Mouse (Mus musculus): ENCODE results near the gene Nanog. TPM values are rescaled to one million over a fixed set of nuclear protein-coding genes. Genes with fewer than 3 reads are reported as not detected.
"Not testable (repeated sequence)": the region's sequence is repeated elsewhere in the genome, so short reads cannot be mapped to it uniquely, and the experiment has no call there.

Gene Nanog
- polyA plus RNA-seq, 1 experiment from 2014 or later = 0.31 TPM

GRCm38 (mm10) chr6:122706337-122706840 is 900 bp upstream of the Nanog start:
- H3K36me3 ChIP-seq (ENCODE audit: control insufficient read depth, insufficient read depth, low read length) = no peaks in the 10 kb centered on the region
- no peaks in the 10 kb centered on the region for H3K4me1 ChIP-seq (replicated peaks; ENCODE audit: control insufficient read depth, insufficient read depth, low read length)
- no peaks in the 10 kb centered on the region; the same call in 1 of the 2 replicates for H3K27me3 ChIP-seq (ENCODE audit: control insufficient read depth, insufficient read depth, low read length)
- H3K4me2 ChIP-seq (ENCODE audit: low read depth, low read length, severe bottlenecking) = no peak overlapping the region
- H3K9me3 ChIP-seq (ENCODE audit: control insufficient read depth, low read length) = no peaks in the 10 kb centered on the region
- DNase-seq (ENCODE audit: low spot score) (no peak), ATAC-seq (replicated peaks; ENCODE audit: low FRiP score) (no peak)
- no peak overlapping the region for H3K9ac ChIP-seq (ENCODE audit: low read length)
- 65% methylated on average over 12 of the region's 12 CpGs for WGBS
- H3K4me3 ChIP-seq (ENCODE audit: low read depth, low read length) = no peak overlapping the region
- no peak overlapping the region for H3K27ac ChIP-seq (ENCODE audit: low read depth, low read length)

DNA sequence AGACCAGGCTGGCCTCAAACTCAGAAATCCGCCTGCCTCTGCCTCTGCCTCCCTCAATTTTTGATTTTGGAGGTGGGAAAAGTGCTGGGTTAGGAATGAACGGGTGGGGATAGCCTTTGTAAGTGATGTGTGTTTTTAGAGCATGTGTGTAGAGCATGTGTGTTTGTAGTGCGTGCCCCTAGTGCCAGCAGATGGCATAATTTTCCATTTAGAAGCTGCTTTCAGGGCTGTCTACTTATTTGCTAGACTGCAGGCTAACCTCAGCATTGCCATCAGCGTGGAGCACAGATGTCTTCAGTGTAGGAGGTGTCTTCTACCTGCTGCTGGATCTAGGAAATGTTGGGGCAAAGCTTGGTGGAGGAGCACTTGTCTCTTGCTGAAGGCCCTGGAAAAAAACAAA is 1.5 kb downstream of the Nanog start:
- Histone ChIP-seq H3K4me1 (replicated peaks; ENCODE audit: control insufficient read depth, insufficient read depth, low read length) (no peaks in the 10 kb centered on the region), H3K4me3 (ENCODE audit: low read depth, low read length) (no peak overlapping the region), H3K9me3 (ENCODE audit: control insufficient read depth, low read length) (no peaks in the 10 kb centered on the region), H3K9ac (ENCODE audit: low read length) (no peak overlapping the region), H3K36me3 (ENCODE audit: control insufficient read depth, insufficient read depth, low read length) (no peaks in the 10 kb centered on the region), H3K4me2 (ENCODE audit: low read depth, low read length, severe bottlenecking) (no peak overlapping the region), H3K27ac (ENCODE audit: low read depth, low read length) (no peak overlapping the region), H3K27me3 (ENCODE audit: control insufficient read depth, insufficient read depth, low read length) (no peaks in the 10 kb centered on the region; the same call in 1 of the 2 replicates)
- no peak for DNase-seq (ENCODE audit: low spot score)
- WGBS = 79% methylated on average over 4 of the region's 4 CpGs
- no peak for ATAC-seq (replicated peaks; ENCODE audit: low FRiP score)

GRCm38 (mm10) chr6:122711455-122711854 is 4.2 kb downstream of the Nanog start:
- ATAC-seq (replicated peaks; ENCODE audit: low FRiP score) (no peak), DNase-seq (ENCODE audit: low spot score) (no peak)
- H3K4me3 ChIP-seq (ENCODE audit: low read depth, low read length) = no peak overlapping the region
- no peak overlapping the region for H3K27ac ChIP-seq (ENCODE audit: low read depth, low read length)
- H3K9ac ChIP-seq (ENCODE audit: low read length) = no peak overlapping the region
- peaks cover 4% of the 10 kb centered on the region; the same call in 1 of the 2 replicates for H3K4me1 ChIP-seq (replicated peaks; ENCODE audit: control insufficient read depth, insufficient read depth, low read length)
- H3K36me3 ChIP-seq (ENCODE audit: control insufficient read depth, insufficient read depth, low read length) = no peaks in the 10 kb centered on the region
- H3K4me2 ChIP-seq (ENCODE audit: low read depth, low read length, severe bottlenecking) = no peak overlapping the region
- 83% methylated on average over 2 of the region's 2 CpGs for WGBS
- H3K9me3 ChIP-seq (ENCODE audit: control insufficient read depth, low read length) = no peaks in the 10 kb centered on the region
- no peaks in the 10 kb centered on the region; the same call in 1 of the 2 replicates for H3K27me3 ChIP-seq (ENCODE audit: control insufficient read depth, insufficient read depth, low read length)

DNA sequence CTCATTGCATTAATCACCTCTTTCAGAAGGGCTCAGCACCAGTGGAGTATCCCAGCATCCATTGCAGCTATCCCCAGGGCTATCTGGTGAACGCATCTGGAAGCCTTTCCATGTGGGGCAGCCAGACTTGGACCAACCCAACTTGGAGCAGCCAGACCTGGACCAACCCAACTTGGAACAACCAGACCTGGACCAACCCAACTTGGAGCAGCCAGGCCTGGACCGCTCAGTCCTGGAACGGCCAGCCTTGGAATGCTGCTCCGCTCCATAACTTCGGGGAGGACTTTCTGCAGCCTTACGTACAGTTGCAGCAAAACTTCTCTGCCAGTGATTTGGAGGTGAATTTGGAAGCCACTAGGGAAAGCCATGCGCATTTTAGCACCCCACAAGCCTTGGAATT is 5.8 kb downstream of the Nanog start:
- not testable (repeated sequence) for H3K36me3 ChIP-seq (ENCODE audit: control insufficient read depth, insufficient read depth, low read length); H3K9ac ChIP-seq (ENCODE audit: low read length); DNase-seq (ENCODE audit: low spot score); H3K4me1 ChIP-seq (replicated peaks; ENCODE audit: control insufficient read depth, insufficient read depth, low read length); H3K27me3 ChIP-seq (ENCODE audit: control insufficient read depth, insufficient read depth, low read length); ATAC-seq (replicated peaks; ENCODE audit: low FRiP score); H3K27ac ChIP-seq (ENCODE audit: low read depth, low read length); H3K9me3 ChIP-seq (ENCODE audit: control insufficient read depth, low read length); H3K4me3 ChIP-seq (ENCODE audit: low read depth, low read length); H3K4me2 ChIP-seq (ENCODE audit: low read depth, low read length, severe bottlenecking)
- 94% methylated on average over 7 of the region's 7 CpGs for WGBS

DNA sequence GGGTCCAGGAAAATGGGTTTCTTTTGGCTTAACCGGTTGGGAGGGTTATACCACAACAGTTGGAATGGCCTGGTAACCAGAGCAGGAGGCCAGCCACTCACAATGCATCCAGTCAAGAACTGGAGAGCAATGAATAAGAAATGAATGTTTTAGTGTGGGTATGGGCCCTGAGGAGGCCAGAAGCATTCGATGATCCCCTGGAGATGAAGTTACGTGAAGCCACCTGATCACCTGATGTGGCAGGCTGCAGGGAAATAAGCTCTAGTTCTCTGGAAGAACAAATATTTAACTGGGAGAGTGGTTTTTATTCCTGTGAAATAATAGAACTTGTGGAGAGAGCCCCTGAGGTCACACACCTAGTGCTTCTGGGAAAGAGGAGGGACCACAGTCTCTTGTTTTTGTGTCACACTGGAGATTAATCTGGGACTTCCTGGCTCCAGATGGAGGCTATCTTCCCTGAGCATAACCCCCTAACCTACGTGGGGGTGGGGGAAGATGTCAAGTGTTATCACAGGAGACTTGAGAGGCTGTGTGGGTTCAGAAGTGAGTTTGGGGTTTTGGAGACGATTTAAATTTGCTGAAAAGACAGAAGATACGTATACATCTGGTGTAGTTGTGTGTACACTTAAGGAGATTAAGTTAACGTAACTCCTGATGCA is 7.5 kb downstream of the Nanog start:
- no peak overlapping the region for H3K4me2 ChIP-seq (ENCODE audit: low read depth, low read length, severe bottlenecking)
- no peak for DNase-seq (ENCODE audit: low spot score)
- WGBS = 61% methylated on average over 7 of the region's 7 CpGs

GRCm38 (mm10) chr6:122715886-122716285 is 8.6 kb downstream of the Nanog start:
- Histone ChIP-seq H3K9me3 (ENCODE audit: control insufficient read depth, low read length) (no peaks in the 10 kb centered on the region), H3K4me1 (replicated peaks; ENCODE audit: control insufficient read depth, insufficient read depth, low read length) (peaks cover 4% of the 10 kb centered on the region; the same call in 1 of the 2 replicates), H3K27me3 (ENCODE audit: control insufficient read depth, insufficient read depth, low read length) (no peaks in the 10 kb centered on the region), H3K4me3 (ENCODE audit: low read depth, low read length) (no peak overlapping the region), H3K9ac (ENCODE audit: low read length) (no peak overlapping the region), H3K4me2 (ENCODE audit: low read depth, low read length, severe bottlenecking) (no peak overlapping the region), H3K27ac (ENCODE audit: low read depth, low read length) (no peak overlapping the region), H3K36me3 (ENCODE audit: control insufficient read depth, insufficient read depth, low read length) (no peaks in the 10 kb centered on the region)
- ATAC-seq (replicated peaks; ENCODE audit: low FRiP score) (no peak), DNase-seq (ENCODE audit: low spot score) (no peak)
- WGBS = 2% methylated on average over 4 of the region's 4 CpGs

More for the DNA sequence above, 7.5 kb downstream of the Nanog start:
- no peak for ATAC-seq (replicated peaks; ENCODE audit: low FRiP score)
- Histone ChIP-seq H3K4me1 (replicated peaks; ENCODE audit: control insufficient read depth, insufficient read depth, low read length) (peaks cover 4% of the 10 kb centered on the region; the same call in 1 of the 2 replicates), H3K27ac (ENCODE audit: low read depth, low read length) (no peak overlapping the region), H3K36me3 (ENCODE audit: control insufficient read depth, insufficient read depth, low read length) (no peaks in the 10 kb centered on the region), H3K9me3 (ENCODE audit: control insufficient read depth, low read length) (no peaks in the 10 kb centered on the region), H3K27me3 (ENCODE audit: control insufficient read depth, insufficient read depth, low read length) (no peaks in the 10 kb centered on the region), H3K9ac (ENCODE audit: low read length) (no peak overlapping the region), H3K4me3 (ENCODE audit: low read depth, low read length) (no peak overlapping the region)

GRCm38 (mm10) chr6:122718224-122718623 is 10.9 kb downstream of the Nanog start:
- H3K4me3 ChIP-seq (ENCODE audit: low read depth, low read length); H3K4me1 ChIP-seq (replicated peaks; ENCODE audit: control insufficient read depth, insufficient read depth, low read length); H3K36me3 ChIP-seq (ENCODE audit: control insufficient read depth, insufficient read depth, low read length); DNase-seq (ENCODE audit: low spot score); H3K9me3 ChIP-seq (ENCODE audit: control insufficient read depth, low read length); H3K27me3 ChIP-seq (ENCODE audit: control insufficient read depth, insufficient read depth, low read length); ATAC-seq (replicated peaks; ENCODE audit: low FRiP score); H3K4me2 ChIP-seq (ENCODE audit: low read depth, low read length, severe bottlenecking); H3K9ac ChIP-seq (ENCODE audit: low read length); H3K27ac ChIP-seq (ENCODE audit: low read depth, low read length): not testable (repeated sequence)
- WGBS = 91% methylated on average over 1 of the region's 1 CpGs

DNA sequence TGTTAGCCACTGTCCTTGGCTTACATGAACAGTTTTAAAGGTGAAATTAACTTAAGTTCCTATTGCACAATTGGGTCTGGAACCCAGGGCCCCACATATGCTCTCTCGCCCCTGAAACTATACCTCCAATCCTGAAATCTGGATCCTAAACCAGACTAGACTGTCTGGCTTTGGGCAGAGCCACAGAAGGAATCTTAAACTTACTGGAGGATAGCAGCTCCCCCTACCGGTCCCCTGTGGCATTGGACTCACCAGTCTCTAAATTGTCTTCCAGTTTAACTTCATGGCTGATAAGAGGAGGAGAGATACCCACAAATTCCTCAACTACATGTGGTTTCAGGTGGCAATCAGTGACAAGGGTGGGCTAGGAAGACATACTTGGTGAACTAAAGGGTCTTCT is 12.7 kb downstream of the Nanog start:
- DNase-seq (ENCODE audit: low spot score) = peak; percentile 77
- Histone ChIP-seq H3K4me1 (replicated peaks; ENCODE audit: control insufficient read depth, insufficient read depth, low read length) (peaks cover 3% of the 10 kb centered on the region; the same call in 1 of the 2 replicates), H3K27ac (ENCODE audit: low read depth, low read length) (no peak overlapping the region), H3K27me3 (ENCODE audit: control insufficient read depth, insufficient read depth, low read length) (no peaks in the 10 kb centered on the region), H3K4me3 (ENCODE audit: low read depth, low read length) (no peak overlapping the region), H3K4me2 (ENCODE audit: low read depth, low read length, severe bottlenecking) (no peak overlapping the region), H3K9ac (ENCODE audit: low read length) (no peak overlapping the region), H3K36me3 (ENCODE audit: control insufficient read depth, insufficient read depth, low read length) (no peaks in the 10 kb centered on the region), H3K9me3 (ENCODE audit: control insufficient read depth, low read length) (no peaks in the 10 kb centered on the region)
- peak; percentile 36; the same call in 1 of the 2 replicates for ATAC-seq (replicated peaks; ENCODE audit: low FRiP score)
- 36% methylated on average over 2 of the region's 2 CpGs for whole genome bisulfite sequencing

GRCm38 (mm10) chr6:122739952-122740351 is 32.7 kb downstream of the Nanog start:
- peaks cover 9% of the 10 kb centered on the region for H3K27me3 ChIP-seq (ENCODE audit: control insufficient read depth, insufficient read depth, low read length)
- no peak overlapping the region for H3K27ac ChIP-seq (ENCODE audit: low read depth, low read length)
- ATAC-seq (replicated peaks; ENCODE audit: low FRiP score) (peak; percentile 67), DNase-seq (ENCODE audit: low spot score) (peak; percentile 84)
- H3K4me3 ChIP-seq (ENCODE audit: low read depth, low read length) = no peak overlapping the region
- H3K9ac ChIP-seq (ENCODE audit: low read length) = no peak overlapping the region
- H3K4me2 ChIP-seq (ENCODE audit: low read depth, low read length, severe bottlenecking) = peak overlapping the region; percentile 31; the same call in 1 of the 2 replicates
- H3K4me1 ChIP-seq (replicated peaks; ENCODE audit: control insufficient read depth, insufficient read depth, low read length) = peaks cover 4% of the 10 kb centered on the region; the same call in 1 of the 2 replicates
- no peaks in the 10 kb centered on the region for H3K36me3 ChIP-seq (ENCODE audit: control insufficient read depth, insufficient read depth, low read length)
- no peaks in the 10 kb centered on the region for H3K9me3 ChIP-seq (ENCODE audit: control insufficient read depth, low read length)
- WGBS = 10% methylated on average over 8 of the region's 8 CpGs
